Mouse (Mus musculus) megakaryocyte, embryonic 14.5 days (primary cell): ENCODE measurements around the gene Serpinb1c.

ENCODE experiments used
- FLI1 ChIP-seq: IDR thresholded peaks from 2 replicates; pipeline ENCODE4 v1.6.1; 2012; ENCODE audit warnings: low read length, inconsistent platforms, mixed read lengths
- GATA1 ChIP-seq: IDR thresholded peaks from 3 replicates; pipeline ENCODE4 v1.6.1; 2012; ENCODE audit warnings: mixed read lengths, low read length, inconsistent platforms, borderline replicate concordance

DNA sequence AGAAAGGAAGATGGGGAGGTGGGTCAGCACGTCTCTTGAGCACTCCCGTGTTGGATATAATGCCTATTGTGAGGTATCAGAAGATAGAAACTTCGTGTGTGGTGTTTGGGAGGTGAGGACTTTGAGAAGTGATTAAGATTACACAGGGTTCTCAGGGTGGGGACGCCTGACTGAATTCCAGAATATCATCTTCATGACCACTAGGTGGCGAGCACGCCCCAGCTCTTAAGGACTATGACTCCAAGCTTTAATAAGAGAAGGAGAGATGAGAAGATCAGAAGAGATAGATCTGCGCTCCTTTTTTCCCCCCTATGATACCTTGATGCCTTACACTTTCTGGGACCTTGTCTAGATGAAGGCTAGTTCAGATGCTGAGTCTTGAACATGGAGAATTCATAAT, 46.0 kb downstream of the Serpinb1c start:
- TF ChIP-seq GATA1 = no peak
- no peak for TF ChIP-seq FLI1
